Mouse (Mus musculus) cerebellum, postnatal 36 days (tissue): ENCODE data around the gene Elmsan1.

Source experiments
- DNase-seq, 2 experiments: peaks; one replicate each; pipeline ENCODE4 v3.0.0; 2021 to 2022; ENCODE audit warnings: mixed read lengths in 2 of 2

Elmsan1 gene

DNA sequence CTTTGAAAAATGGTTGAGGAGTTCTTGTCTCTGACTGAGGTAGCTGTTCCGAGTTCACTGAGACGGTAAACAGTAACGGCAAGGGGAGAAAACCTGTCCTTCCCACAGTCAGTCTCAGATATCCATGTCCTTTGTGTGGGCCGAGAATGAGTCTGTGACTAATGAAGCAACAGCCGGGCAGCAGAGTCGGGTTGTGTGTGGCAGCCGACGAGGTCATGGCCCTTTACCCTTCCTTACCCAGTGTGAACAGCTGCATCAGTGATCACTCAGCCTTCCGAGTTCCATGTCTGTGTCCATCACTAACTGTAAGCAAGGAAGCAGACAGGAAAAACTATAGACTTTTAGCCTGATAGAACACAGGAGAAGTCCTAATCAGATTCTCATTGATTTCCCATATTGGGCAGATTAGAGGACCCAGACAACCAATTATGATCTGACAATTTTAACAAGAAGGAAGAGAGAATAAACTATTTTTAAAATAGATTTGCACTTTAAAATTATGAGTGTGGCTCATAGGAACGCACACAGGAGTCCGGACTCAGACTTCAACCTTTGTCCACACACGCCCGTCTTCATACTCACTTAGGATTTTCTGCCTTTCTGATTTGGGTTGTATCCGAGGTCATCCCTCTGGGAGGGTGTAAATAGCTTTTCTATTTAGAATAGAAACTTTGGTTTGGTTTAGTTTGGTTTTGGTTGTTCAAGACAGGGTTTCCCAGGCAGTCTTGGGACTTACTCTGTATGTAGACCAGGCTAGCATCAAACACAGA lies 76.2 kb downstream of the Elmsan1 start:
- DNase-seq = no peak

DNA sequence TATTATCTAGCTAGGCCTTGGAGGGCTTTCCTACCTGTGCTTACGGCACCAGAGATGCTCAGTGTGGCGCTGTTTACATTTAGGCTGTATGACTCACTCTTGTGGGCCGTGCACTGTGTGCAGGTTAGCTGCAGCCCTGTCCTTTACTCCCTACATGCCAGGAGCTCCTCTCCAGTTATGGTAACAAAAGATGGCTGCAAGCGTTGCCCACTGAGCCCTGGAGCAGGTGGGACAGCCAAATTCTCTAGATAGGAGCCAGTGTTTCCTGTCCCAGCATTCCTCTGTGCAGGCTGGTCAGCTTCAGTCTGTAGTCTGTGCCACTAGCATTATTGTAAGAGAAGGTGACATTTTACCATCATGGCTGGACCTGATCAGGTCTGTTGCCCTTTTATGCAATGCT lies 77.4 kb downstream of the Elmsan1 start:
- DNase-seq = no peak

- DNase-seq = no peak
These were observed 78.5 kb downstream of the Elmsan1 start for GRCm38 (mm10) chr12:84140135-84140534.

DNA sequence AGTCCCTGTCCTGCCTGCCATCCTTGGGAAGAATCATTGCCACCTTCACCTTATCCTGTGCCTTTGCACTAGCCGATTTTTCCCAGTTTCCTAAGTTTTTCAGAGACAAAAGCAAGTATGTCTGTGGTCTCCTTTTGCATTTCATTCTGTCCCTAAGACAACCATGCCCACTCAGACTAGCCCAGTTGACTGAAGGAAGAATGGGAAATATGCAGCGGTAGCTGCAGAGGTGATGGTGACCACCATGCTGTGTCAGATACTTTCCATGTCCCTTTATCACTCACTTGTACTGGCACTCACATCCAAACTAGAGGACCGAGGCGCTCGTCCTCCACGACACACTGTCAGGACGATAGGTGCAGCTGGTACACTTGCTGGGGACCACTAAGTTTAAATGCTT lies 81.5 kb downstream of the Elmsan1 start:
- DNase-seq = no peak

DNA sequence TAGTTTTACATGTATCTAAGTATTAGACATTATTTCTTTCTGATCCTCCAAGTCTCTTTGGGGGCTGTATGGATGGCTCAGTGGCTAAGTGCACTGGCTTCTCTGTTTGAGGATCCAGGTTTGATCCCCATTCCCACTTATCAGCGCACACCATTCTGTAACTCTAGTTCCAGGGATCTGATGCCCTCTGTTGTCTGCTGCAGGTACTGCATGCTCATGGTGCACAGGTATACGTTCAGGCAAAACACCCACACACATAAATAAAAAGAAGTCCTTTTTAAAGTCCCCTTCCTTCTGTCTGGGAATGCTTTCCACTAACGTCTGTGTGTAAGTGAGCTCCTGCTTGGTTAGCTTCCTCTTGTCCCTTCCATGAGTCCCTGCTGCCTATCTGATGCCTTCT lies 86.4 kb downstream of the Elmsan1 start:
- DNase-seq = peak in 1 of 2 experiments; percentile 12

GRCm38 (mm10) chr12:84129931-84130330 lies 88.8 kb downstream of the Elmsan1 start:
- DNase-seq = no peak

GRCm38 (mm10) chr12:84128576-84128975 lies 90.1 kb downstream of the Elmsan1 start:
- DNase-seq = no peak

DNA sequence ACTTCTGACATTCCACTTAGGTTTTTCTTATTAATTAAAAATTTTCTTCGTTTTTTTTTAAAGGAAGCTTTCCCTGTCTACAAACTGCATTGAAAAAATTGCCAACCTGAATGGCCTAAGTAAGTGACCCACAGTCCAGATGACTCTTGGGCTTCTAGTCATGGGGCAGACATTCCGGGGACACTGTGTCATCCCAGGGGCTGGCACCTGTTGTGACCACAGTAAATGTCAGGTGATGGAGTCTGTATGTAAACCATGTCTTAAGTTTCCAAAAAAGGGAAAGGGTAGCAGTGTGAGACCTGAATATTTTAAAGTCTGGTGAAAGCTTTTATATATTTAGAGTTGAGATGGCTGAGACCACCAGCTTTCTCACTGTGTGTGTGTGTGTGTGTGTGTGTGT lies 91.8 kb downstream of the Elmsan1 start:
- no peak for DNase-seq

- DNase-seq = no peak
These were observed 92.8 kb downstream of the Elmsan1 start for GRCm38 (mm10) chr12:84125892-84126291.

- no peak for DNase-seq
These were observed 99.1 kb downstream of the Elmsan1 start for GRCm38 (mm10) chr12:84119584-84119983.

GRCm38 (mm10) chr12:84114153-84114994 lies 104.3 kb downstream of the Elmsan1 start, which contains the start of gene Dnal1:
Dnal1 (plus strand) TSS chr12:84114366.
- peak; percentile 85 to 90 for DNase-seq

DNA sequence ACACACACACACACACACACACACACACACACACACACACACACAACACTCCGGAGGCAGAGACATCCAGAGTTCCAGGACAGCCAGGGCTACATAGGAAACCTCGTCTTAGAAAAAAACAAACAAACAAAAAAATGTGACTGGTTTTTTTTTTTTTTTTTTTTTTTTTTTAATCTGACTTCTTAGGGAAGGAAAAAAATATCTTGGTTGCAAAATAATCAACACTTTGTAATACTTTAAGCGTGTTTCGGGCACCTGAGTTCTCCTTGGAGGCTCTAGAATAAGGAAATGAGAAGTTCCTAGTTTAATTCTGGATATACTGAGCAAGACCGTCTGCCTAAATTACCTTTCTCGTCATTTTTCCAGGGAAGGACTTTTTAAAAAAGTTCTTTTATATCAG lies 105.0 kb downstream of the Elmsan1 start:
- DNase-seq = no peak

GRCm38 (mm10) chr12:84110814-84111213 lies 107.9 kb downstream of the Elmsan1 start:
- no peak for DNase-seq

DNA sequence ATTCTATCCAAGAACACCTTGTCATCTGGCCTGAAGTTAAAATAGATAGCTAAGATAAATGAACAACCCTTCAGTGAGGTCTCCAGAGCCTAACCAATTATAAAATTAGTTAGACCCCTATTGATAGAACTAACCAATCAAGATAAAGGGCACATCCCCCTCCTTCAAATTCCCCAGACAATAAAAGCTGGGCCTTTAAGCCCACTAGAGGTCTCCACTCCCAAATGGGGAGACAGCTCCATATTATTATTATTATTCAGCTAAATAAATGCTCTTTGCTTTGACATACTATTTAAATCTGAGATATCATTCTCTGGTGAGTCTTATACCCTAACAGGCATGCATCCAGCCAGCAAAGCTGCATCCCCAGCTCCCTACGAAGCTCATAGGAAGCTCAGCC lies 108.8 kb downstream of the Elmsan1 start:
- DNase-seq = no peak

- no peak for DNase-seq
These were observed 111.0 kb downstream of the Elmsan1 start for GRCm38 (mm10) chr12:84107692-84108091.

GRCm38 (mm10) chr12:84107012-84107411 lies 111.7 kb downstream of the Elmsan1 start:
- no peak for DNase-seq

GRCm38 (mm10) chr12:84101493-84101845 lies 117.2 kb downstream of the Elmsan1 start:
- DNase-seq = no peak

GRCm38 (mm10) chr12:84100604-84101492 lies 117.8 kb downstream of the Elmsan1 start, which contains the start of gene Acot6:
Acot6 (plus strand) TSS chr12:84100654.
- DNase-seq = peak; percentile 51 to 53

- DNase-seq = no peak
These were observed 118.6 kb downstream of the Elmsan1 start for GRCm38 (mm10) chr12:84100071-84100470.

GRCm38 (mm10) chr12:84099605-84100004 lies 119.1 kb downstream of the Elmsan1 start:
- DNase-seq = no peak
